Mouse (Mus musculus) stomach, postnatal 0 days (tissue): Measurements from ENCODE around the gene Mospd3.

ENCODE experiments used
- CTCF ChIP-seq: IDR thresholded peaks from 2 replicates; pipeline ENCODE4 v1.5.1; 2016; ENCODE audit warnings: antibody characterized with exemption, low read depth, mild to moderate bottlenecking, moderate library complexity
- EP300 ChIP-seq: optimal IDR thresholded peaks from 2 replicates; pipeline ENCODE3; 2016; ENCODE audit warnings: antibody characterized with exemption

DNA sequence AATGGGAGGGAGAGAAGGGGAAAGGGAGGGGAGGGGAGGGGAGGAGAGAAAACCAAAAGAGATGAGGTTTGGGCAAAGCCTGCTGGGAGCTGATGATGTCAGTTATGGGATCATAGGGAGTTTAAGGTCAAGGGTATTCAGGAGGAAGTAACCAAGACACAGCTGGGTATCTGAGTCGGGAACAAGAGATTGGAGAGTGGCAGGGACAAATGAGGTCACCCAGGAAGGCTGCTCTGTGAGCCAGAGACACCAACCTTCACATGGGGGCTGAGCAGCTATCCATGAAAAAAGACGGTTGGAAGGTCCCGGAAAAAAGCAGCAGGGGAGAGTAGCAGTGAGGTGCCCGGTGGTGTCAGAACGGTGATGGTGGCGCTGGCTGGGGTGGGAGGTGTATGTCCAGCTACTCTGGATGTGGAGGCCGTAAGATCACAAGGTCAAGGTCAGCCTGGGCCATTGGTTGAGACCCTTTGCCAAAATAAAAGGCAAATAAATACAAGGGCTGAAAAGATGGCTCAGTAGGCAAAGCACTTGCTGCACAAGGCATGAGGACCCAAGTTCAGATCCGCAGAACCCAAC is 32.5 kb downstream of the Mospd3 start:
- TF ChIP-seq EP300 (no peak), CTCF (no peak)
